Mouse (Mus musculus) midbrain, embryonic 13.5 days (tissue): Measurements from ENCODE around the gene C1qtnf6. TPM values are rescaled to one million over a fixed set of nuclear protein-coding genes. Genes with fewer than 3 reads are reported as not detected.

ENCODE experiments used
- polyA plus RNA-seq: library from polyadenylated mRNA; unstranded; fragments of >200 nt; fragmentation: Nextera tagmentation; extraction: Ambion mirVana; gene quantifications from 2 replicates; pipeline ENCODE4 v1.2.1, GENCODE M21; 2015

Gene C1qtnf6
- polyA plus RNA-seq, 1 experiment from 2014 or later: 5.6 TPM

Other genes with a start within 250 kb of the C1qtnf6 start
- 0.09 and 0.34 TPM in 2 replicates for gene Csf2rb2, start 225.7 kb downstream of the C1qtnf6 start, polyA plus RNA-seq
- 0.61 and 1.0 TPM in 2 replicates for gene Csf2rb, start 205.7 kb downstream of the C1qtnf6 start, polyA plus RNA-seq
- gene Tex33, start 135.5 kb downstream of the C1qtnf6 start, polyA plus RNA-seq: not detected in 2 replicates
- 6.5 and 8.8 TPM in 2 replicates for gene Tst, start 125.5 kb downstream of the C1qtnf6 start, polyA plus RNA-seq
- gene Mpst, start 125.0 kb downstream of the C1qtnf6 start, polyA plus RNA-seq: 1.3 and 2.8 TPM in 2 replicates
- gene Kctd17, start 102.9 kb downstream of the C1qtnf6 start, polyA plus RNA-seq: 107 and 117 TPM in 2 replicates
- 0.16 TPM in 1 of 2 replicates, not detected in the other for gene Tmprss6, start 62.8 kb downstream of the C1qtnf6 start, polyA plus RNA-seq
- not detected in 2 replicates for gene Il2rb, start 36.1 kb downstream of the C1qtnf6 start, polyA plus RNA-seq
- 0.15 and 0.26 TPM in 2 replicates for gene Sstr3, start 13.3 kb upstream of the C1qtnf6 start, polyA plus RNA-seq
- gene Rac2, start 41.4 kb upstream of the C1qtnf6 start, polyA plus RNA-seq: 3.2 and 5.6 TPM in 2 replicates
- gene Cyth4, start 65.6 kb upstream of the C1qtnf6 start, polyA plus RNA-seq: 3.7 and 5.8 TPM in 2 replicates
- 3.0 and 3.3 TPM in 2 replicates for gene Elfn2, start 187.4 kb upstream of the C1qtnf6 start, polyA plus RNA-seq
- 83.0 and 93.7 TPM in 2 replicates for gene Mfng, start 242.1 kb upstream of the C1qtnf6 start, polyA plus RNA-seq